Mouse (Mus musculus) small intestine, adult 2 months (tissue): Measurements from ENCODE around the gene Dbndd2. TPM values are rescaled to one million over a fixed set of nuclear protein-coding genes. Genes with fewer than 3 reads are reported as not detected.

Experiments
- H3K27ac ChIP-seq: fragments of 200-500 bp; 2 replicates; pipeline ENCODE4 v1.5.1; 2012; ENCODE audit warnings: low read depth, low read length, control low read depth, inconsistent platforms; ENCODE audit not compliant: insufficient read depth
- H3K27me3 ChIP-seq: fragments of 200-500 bp; 2 replicates; pipeline ENCODE4 v1.6.1; 2012; ENCODE audit warnings: mild to moderate bottlenecking, moderate library complexity, low read length, inconsistent platforms; ENCODE audit not compliant: control insufficient read depth, insufficient read depth
- H3K36me3 ChIP-seq: fragments of 200-500 bp; 2 replicates; pipeline ENCODE4 v1.6.1; 2012; ENCODE audit warnings: mild to moderate bottlenecking, low read length, control low read depth, inconsistent platforms; ENCODE audit not compliant: control insufficient read depth, insufficient read depth
- H3K4me1 ChIP-seq: fragments of 200-500 bp; 2 replicates; pipeline ENCODE4 v1.6.1; 2012; ENCODE audit warnings: low read length, inconsistent platforms, mixed read lengths; ENCODE audit not compliant: control insufficient read depth, insufficient read depth, insufficient read length
- H3K4me3 ChIP-seq: fragments of 200-500 bp; 2 replicates; pipeline ENCODE4 v1.5.1; 2012; ENCODE audit warnings: low read depth, mild to moderate bottlenecking, control low read depth, inconsistent platforms, low read length, moderate library complexity
- CTCF ChIP-seq: fragments of 200-500 bp; IDR thresholded peaks from 2 replicates; pipeline ENCODE4 v1.5.1; 2012; ENCODE audit warnings: low read depth, mild to moderate bottlenecking, control low read depth, inconsistent platforms, low read length, moderate library complexity, mixed read lengths; ENCODE audit not compliant: insufficient replicate concordance, insufficient read length; ENCODE audit errors: extremely low read depth
- POLR2A ChIP-seq: fragments of 200-500 bp; IDR thresholded peaks from 2 replicates; pipeline ENCODE4 v1.6.1; 2012; ENCODE audit warnings: low read depth, mild to moderate bottlenecking, control low read depth, inconsistent platforms, low read length, moderate library complexity
- WGBS: fragments of 180-500 bp; shearing (Covaris S2); methylation state at CpG from one replicate; pipeline ENCODE4 v1.1.7; 2018; 5-methylcytosine and 5-hydroxymethylcytosine counted together
- polyA plus RNA-seq: library from polyadenylated mRNA; depleted of rRNA; stranded (reverse); fragments of >200 nt; gene quantifications from 2 replicates; pipeline ENCODE4 v1.2.3, GENCODE M21; 2012

Gene Dbndd2
- polyA plus RNA-seq, 1 experiment, result 61.6 TPM

DNA sequence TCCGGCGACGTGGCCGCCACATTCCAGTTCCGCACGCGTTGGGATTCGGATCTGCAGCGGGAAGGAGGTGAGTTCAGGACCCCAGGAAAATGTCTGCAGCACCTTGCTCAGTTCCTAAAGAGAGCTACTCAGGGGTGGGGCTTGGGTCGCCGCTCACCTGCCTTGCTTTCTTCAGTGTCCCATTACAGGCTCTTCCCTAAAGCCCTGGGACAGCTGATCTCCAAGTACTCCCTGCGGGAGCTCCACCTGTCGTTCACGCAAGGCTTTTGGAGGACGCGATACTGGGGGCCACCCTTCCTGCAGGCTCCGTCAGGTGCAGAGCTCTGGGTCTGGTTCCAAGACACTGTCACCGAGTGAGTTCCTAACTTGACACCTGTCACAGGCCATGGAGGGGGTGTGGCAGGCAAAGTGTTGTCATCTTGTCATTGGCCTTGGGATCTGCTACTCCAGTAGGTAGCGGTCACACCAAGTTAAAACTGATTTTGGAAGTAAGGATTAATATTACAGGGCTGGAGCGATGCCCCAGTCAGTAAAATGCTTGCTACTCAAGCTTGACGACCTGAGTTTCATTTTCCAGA lies 11.9 kb downstream of the Dbndd2 start:
- H3K27ac ChIP-seq, result no peak overlapping the region
- peak overlapping the region; percentile 99 for H3K4me3 ChIP-seq
- H3K36me3 ChIP-seq, result peaks cover 25% of the 10 kb centered on the region
- 0 out of 2 replicates have a peak, but pooled peaks cover 3% of the 10 kb centered on the region for H3K4me1 ChIP-seq
- 4% methylated on average over 21 of the region's 21 CpGs for WGBS
- TF ChIP-seq CTCF, result no peak; the same call in 1 of the 2 replicates
- no peak for TF ChIP-seq POLR2A
- H3K27me3 ChIP-seq, result no peaks in the 10 kb centered on the region

DNA sequence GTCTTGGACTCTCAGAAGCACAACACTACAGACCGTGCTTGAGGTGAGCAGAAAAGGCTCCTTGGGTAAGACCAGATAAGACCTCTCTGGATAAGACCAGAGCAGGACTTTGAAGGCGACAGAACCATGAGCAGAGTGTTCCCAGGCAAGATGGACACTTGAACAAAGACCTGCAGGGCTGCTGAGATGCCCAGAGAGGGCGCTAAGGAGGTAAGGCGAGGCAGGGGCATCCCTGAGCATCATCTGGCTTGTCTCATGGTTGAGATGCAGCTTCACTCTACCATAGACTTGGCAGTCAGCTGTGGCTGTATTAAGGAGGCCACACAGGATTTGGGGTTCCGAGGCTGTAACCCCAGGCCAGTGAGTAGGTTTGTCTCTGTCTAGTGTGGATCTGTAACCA lies 13.4 kb downstream of the Dbndd2 start:
- Histone ChIP-seq H3K36me3 (peaks cover 40% of the 10 kb centered on the region), H3K27me3 (no peaks in the 10 kb centered on the region), H3K4me1 (0 out of 2 replicates have a peak, but pooled peaks cover 3% of the 10 kb centered on the region), H3K4me3 (no peak overlapping the region), H3K27ac (no peak overlapping the region)
- 76% methylated on average over 5 of the region's 5 CpGs for WGBS
- TF ChIP-seq POLR2A (no peak), CTCF (0 out of 2 replicates have a peak, but pooled peaks have one; percentile 5)

DNA sequence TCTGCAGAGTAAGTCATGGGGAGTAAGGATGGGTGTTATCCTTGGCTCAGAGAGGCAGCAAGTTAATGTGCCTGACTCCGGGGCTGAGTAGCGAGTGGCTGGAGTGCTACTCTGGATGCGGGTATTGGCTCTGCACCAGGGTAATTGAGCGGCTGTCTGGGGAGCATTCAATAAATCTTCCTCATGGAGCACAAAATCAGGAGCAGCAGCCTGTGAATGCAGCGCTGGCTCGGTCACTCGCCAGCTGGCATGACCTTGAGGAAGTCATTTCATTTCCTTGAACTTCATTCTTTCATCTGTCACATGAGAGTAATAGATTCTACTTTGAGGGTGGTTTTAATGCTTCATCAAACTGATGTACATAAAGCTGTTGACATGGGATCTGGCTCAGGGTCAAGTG lies 14.6 kb downstream of the Dbndd2 start:
- H3K36me3 ChIP-seq, result peaks cover 50% of the 10 kb centered on the region
- WGBS, result 68% methylated on average over 7 of the region's 7 CpGs
- no peaks in the 10 kb centered on the region for H3K27me3 ChIP-seq
- TF ChIP-seq CTCF (no peak), POLR2A (no peak)
- H3K4me3 ChIP-seq, result no peak overlapping the region
- 0 out of 2 replicates have a peak, but pooled peaks cover 3% of the 10 kb centered on the region for H3K4me1 ChIP-seq
- H3K27ac ChIP-seq, result no peak overlapping the region

DNA sequence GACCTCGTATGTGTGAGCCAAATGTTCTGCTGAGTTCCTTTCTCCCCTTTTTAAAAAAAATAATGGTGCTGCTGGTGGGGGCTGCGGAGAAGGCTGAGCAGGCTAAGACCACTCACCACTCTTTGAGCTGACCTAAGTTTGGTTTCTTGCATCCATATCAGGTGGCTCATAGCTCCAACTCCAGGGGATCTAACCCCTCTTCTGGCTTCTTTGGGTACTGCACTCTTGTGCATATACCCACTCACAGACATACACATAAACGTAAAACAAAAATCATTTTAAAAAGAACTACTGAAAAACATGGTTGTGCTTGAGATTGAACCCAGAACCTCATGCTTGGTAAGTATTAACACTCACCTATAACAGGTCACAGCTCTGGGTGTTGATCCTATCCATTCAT lies 19.0 kb downstream of the Dbndd2 start:
- Histone ChIP-seq H3K27ac (no peak overlapping the region), H3K27me3 (no peaks in the 10 kb centered on the region), H3K4me1 (no peaks in the 10 kb centered on the region), H3K36me3 (peaks cover 66% of the 10 kb centered on the region), H3K4me3 (no peak overlapping the region)
- no peak for TF ChIP-seq POLR2A
- TF ChIP-seq CTCF, result no peak
- 98% methylated on average over 3 of the region's 3 CpGs for WGBS

DNA sequence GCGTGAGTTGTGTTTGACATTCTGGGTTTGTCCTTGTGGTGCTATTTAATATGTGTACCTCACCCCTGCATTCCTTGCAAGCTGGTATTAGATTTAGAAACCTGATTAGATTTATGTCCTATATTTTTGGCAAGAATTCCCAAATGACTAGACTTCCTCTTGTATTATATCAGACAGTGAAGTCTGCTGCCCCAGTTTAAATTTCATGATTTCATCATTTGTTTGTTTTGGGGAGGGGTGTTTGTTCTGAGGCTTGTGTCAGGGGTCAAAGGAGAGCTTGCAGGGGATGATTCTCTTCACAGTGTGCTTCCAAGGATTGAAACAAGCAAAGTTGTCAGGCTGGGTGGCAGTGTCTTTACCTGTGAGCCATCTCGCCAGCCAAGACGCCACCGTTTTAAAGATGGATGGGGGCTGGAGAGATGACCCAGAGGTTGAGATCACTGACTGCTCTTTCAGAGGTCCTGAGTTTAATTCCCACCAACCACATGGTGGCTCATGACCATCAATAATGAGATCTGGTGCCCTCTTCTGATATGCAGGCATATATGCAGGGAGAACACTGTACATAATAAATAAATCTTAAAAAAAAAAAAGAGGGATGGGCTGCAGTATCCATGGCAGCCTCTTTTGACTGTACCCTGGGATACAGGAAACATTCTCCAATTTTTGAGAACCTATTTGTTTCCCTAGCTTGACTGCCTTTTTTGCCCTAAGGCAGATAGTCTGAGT lies 19.9 kb downstream of the Dbndd2 start:
- Histone ChIP-seq H3K36me3 (peaks cover 58% of the 10 kb centered on the region), H3K4me3 (no peak overlapping the region), H3K4me1 (no peaks in the 10 kb centered on the region), H3K27me3 (no peaks in the 10 kb centered on the region), H3K27ac (no peak overlapping the region)
- 86% methylated on average over 4 of the region's 4 CpGs for WGBS
- TF ChIP-seq CTCF (no peak), POLR2A (no peak)

DNA sequence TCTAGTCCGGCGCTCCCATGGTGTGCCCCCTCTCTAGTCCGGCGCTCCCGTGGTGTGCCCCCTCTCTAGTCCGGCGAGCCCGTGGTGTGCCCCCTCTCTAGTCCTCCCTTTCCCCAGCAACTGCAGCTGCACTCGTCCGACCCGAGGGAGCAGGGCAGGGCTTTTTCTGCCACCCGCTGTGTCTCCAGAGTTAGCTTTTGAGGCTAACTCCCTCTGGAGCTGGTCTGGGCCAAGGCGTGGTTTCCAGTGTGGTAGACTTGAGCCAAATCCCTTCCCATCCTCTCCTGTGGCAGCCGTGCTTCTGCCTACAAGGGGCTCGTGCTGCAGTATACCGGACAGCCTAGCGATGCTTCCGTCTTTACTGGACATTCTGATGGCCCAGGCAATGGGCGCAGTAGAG lies 21.9 kb downstream of the Dbndd2 start:
- 95% methylated on average over 19 of the region's 19 CpGs for WGBS
- H3K4me1 ChIP-seq, result peaks cover 3% of the 10 kb centered on the region; the same call in 1 of the 2 replicates
- H3K27me3 ChIP-seq, result no peaks in the 10 kb centered on the region
- H3K4me3 ChIP-seq, result no peak overlapping the region
- TF ChIP-seq CTCF (no peak), POLR2A (no peak)
- peaks cover 42% of the 10 kb centered on the region for H3K36me3 ChIP-seq
- H3K27ac ChIP-seq, result no peak overlapping the region

DNA sequence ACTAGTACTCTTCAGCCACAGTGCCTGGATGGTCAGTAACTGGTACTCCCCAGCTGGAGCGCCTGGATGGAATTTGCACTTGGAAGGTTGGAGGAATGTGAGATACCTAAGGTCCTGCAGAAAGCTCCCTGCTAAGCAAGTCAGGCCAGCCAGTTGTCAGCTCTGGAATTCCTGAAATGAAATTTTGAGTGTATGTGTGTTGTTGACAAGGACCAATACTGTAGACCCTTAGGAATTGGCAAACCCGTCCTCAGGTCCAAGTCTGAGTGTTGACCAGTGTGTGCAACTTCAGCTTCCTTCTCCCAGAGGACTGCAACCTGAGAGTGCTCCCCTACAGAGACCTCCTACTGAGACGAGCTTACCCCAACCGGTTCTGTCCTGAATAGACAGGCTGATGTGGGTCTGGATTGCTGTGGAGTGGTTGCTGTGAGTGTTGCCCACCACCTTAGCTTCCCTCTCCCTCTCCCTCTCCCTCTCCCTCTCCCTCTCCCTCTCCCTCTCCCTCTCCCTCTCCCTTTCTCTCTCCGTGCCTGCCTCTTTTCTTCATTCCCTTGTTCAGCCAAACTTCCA lies 24.8 kb downstream of the Dbndd2 start:
- TF ChIP-seq CTCF (no peak), POLR2A (no peak)
- peaks cover 18% of the 10 kb centered on the region for H3K36me3 ChIP-seq
- no peak overlapping the region for H3K27ac ChIP-seq
- no peaks in the 10 kb centered on the region for H3K27me3 ChIP-seq
- H3K4me1 ChIP-seq, result peaks cover 25% of the 10 kb centered on the region; the same call in 1 of the 2 replicates
- H3K4me3 ChIP-seq, result no peak overlapping the region
- 59% methylated on average over 4 of the region's 5 CpGs for WGBS
